Mouse (Mus musculus) forebrain, embryonic 11.5 days (tissue): ENCODE measurements around the gene Dmrta2. TPM values are rescaled to one million over a fixed set of nuclear protein-coding genes. Genes with fewer than 3 reads are reported as not detected.
A peak's percentile ranks its signal among the peaks of the same experiment; 100 is the strongest.

Experiments used
- ATAC-seq: fragments of 200-750 bp; cut with Nextera tagmentation; replicated peaks from 2 replicates; pipeline ENCODE4 v1.8.0; 2017; ENCODE audit warnings: moderate TSS enrichment; ENCODE audit not compliant: low FRiP score
- DNase-seq: peaks from one replicate; pipeline ENCODE4 v3.0.0-alpha.2; 2017; ENCODE audit warnings: low spot score
- H3K27ac ChIP-seq: fragments of 300-500 bp; sonication (generic); 2 replicates; pipeline ENCODE4 v1.5.1; 2014; ENCODE audit warnings: low read depth, low read length
- H3K27me3 ChIP-seq: fragments of 300-500 bp; sonication (generic); 2 replicates; pipeline ENCODE4 v1.6.1; 2014; ENCODE audit warnings: mild to moderate bottlenecking, low read length, mixed read lengths; ENCODE audit not compliant: control insufficient read depth, insufficient read depth
- H3K36me3 ChIP-seq: fragments of 300-500 bp; sonication (generic); 2 replicates; pipeline ENCODE4 v1.6.1; 2014; ENCODE audit warnings: mild to moderate bottlenecking, low read length, moderate library complexity, mixed read lengths; ENCODE audit not compliant: control insufficient read depth, insufficient read depth
- H3K4me1 ChIP-seq: fragments of 300-500 bp; sonication (generic); replicated peaks from 2 replicates; pipeline ENCODE4 v1.6.1; 2014; ENCODE audit warnings: low read length, mixed read lengths; ENCODE audit not compliant: control insufficient read depth, insufficient read depth
- H3K4me2 ChIP-seq: fragments of 300-500 bp; sonication (generic); 2 replicates; pipeline ENCODE4 v1.6.1; 2014; ENCODE audit warnings: low read depth, mild to moderate bottlenecking, low read length, moderate library complexity, mixed read lengths; ENCODE audit not compliant: severe bottlenecking
- H3K4me3 ChIP-seq: fragments of 300-500 bp; sonication (generic); 2 replicates; pipeline ENCODE4 v1.5.1; 2014; ENCODE audit warnings: low read depth, low read length
- H3K9ac ChIP-seq: fragments of 300-500 bp; sonication (generic); 2 replicates; pipeline ENCODE4 v1.6.1; 2014; ENCODE audit warnings: low read length
- H3K9me3 ChIP-seq: fragments of 300-500 bp; sonication (generic); 2 replicates; pipeline ENCODE4 v1.6.1; 2016; ENCODE audit warnings: low read length, mixed read lengths; ENCODE audit not compliant: control insufficient read depth
- WGBS: fragments of 180-500 bp; shearing (Covaris S2); extraction: QIAGEN DNeasy Blood & Tissue Kit; methylation state at CpG from one replicate; pipeline ENCODE4 v1.1.7; 2014; 5-methylcytosine and 5-hydroxymethylcytosine counted together
- polyA plus RNA-seq: library from polyadenylated mRNA; unstranded; fragments of >200 nt; fragmentation: Nextera tagmentation; extraction: Ambion mirVana; gene quantifications from 2 replicates; pipeline ENCODE4 v1.2.1, GENCODE M21; 2014

Dmrta2 gene
- polyA plus RNA-seq, 1 experiment from 2014 or later, result 12.5 TPM

DNA sequence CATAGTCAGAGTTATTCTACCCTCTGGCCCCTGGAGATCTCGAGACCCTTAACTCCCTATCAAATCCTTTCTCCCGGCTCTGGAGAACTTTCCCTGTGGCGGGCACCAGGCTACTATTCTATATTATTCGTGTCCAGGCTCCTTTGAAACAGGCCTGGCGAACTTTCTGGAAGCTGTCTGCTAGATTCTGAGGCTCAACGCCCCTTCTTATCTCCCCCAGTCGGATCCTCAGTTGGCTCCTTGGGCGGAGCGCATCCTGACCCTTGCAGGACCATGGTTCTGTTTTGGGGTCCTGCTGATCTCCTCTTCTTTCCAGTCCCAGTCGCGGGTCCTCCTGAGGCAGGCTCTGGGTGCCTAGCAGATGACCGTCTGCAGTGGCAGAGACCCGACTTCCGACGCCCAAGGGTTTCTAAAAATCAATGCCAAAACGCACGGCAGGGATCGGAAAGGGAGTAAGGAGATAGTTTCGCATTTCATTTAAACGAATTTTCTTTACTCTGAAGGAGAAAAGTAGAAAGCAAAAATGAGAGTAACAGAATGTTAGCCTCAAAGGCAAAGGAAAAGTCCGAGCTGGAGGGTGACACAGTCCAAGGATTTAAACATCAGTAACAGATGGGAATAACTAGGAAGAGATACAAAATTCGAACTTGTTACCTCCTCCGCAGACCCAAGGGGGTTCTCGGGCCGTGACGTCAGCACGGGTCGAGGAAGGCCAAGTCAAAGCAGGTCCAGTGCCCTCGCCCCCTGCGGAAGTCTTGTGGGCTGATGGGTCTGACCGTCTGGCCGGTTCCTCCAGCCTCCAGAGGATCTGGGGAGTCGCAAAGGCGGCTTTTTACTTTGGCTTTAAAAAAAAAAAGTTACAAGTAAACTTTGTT is 1.3 kb upstream of the Dmrta2 start:
- Histone ChIP-seq H3K27me3 (peaks cover 62% of the 10 kb centered on the region), H3K4me2 (peak overlapping the region; percentile 71), H3K9me3 (no peaks in the 10 kb centered on the region), H3K4me1 (peaks cover 14% of the 10 kb centered on the region; the same call in 1 of the 2 replicates), H3K4me3 (peak overlapping the region; percentile 81), H3K36me3 (no peaks in the 10 kb centered on the region), H3K9ac (peak overlapping the region; percentile 97), H3K27ac (peak overlapping the region; percentile 93)
- ATAC-seq (no peak), DNase-seq (peak; percentile 66)
- WGBS, result 1% methylated on average over 34 of the region's 34 CpGs

DNA sequence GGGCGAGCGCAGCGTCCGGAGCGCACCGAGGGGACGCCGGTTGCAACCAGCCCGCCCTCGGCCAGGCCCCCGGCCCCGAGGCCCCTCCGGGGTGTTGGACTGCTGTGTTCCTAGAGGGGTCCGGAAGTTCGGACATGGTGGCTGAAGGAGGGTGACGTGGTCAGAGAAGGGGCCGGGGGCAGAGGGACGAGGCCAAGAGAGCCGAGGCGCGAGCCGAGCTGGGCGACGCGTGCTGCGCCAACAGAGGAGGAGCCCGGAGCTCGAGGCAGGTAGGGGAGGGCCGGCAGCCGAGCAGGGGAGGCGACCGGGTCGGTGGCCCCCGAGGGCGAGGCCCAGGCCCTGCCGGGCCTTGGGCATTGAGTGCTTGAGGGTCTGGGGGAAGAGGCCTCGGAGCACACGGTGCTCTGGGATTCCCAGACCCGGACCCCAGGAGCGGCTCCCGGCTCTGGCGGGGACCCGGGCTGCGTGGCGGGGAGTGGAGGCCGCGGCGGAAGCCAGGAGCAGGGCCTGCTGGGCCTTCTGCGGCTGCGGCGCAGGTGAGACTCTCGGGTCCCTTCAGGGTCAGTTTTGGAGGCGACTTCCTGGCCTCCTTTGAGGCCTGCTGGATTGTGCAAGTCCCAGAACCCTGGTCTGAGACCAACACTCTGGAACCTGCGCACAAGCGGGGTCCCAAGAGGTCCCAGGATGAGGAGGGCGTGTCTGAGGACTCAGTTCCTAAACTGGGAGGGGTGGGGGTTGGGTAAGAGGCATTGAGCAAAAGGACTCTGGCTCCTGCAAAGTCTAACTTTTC is 410 bp downstream of the Dmrta2 start:
- WGBS, result under 1% methylated on average over 48 of the region's 56 CpGs
- peaks cover 19% of the 10 kb centered on the region; the same call in 1 of the 2 replicates for H3K4me1 ChIP-seq

DNA sequence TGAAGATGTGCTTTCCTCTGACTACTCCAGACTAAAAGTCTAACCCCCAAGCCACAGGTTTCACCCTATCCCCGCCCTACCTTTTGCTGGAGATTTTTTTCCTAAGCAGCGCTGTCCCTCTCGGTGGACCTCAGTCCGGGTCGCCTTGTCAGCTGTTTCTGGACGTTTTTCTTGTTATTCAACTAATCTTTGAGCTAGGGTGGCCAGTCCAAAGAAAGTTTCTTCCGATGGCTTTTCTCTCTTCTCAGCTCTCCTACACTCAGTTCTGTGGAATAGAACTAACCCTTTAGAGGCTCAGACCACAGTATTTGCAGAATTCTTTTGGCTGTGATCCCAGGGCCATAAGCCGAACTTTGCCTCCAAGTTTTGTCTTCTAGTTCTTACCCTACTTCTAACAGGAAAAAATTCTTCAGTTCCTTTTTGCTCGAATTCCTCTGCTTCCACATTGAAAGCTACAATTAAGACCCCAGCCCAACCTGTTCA is 1.0 kb downstream of the Dmrta2 start:
- Histone ChIP-seq H3K4me3 (peak overlapping the region; percentile 81), H3K36me3 (no peaks in the 10 kb centered on the region), H3K4me2 (peak overlapping the region; percentile 71), H3K27me3 (peaks cover 72% of the 10 kb centered on the region), H3K27ac (peak overlapping the region; percentile 95), H3K9ac (peak overlapping the region; percentile 97), H3K9me3 (no peaks in the 10 kb centered on the region), H3K4me1 (peaks cover 16% of the 10 kb centered on the region; the same call in 1 of the 2 replicates)
- WGBS, result 0% methylated on average over 9 of the region's 9 CpGs
- DNase-seq, result no peak
- ATAC-seq, result no peak

More for the DNA sequence above, 410 bp downstream of the Dmrta2 start:
- Histone ChIP-seq H3K36me3 (no peaks in the 10 kb centered on the region), H3K9me3 (no peaks in the 10 kb centered on the region), H3K4me2 (peak overlapping the region; percentile 71), H3K4me3 (peak overlapping the region; percentile 81), H3K9ac (peak overlapping the region; percentile 97), H3K27me3 (peaks cover 75% of the 10 kb centered on the region), H3K27ac (peak overlapping the region; percentile 95)
- no peak; the same call in 1 of the 2 replicates for ATAC-seq
- peak; percentile 78 for DNase-seq

DNA sequence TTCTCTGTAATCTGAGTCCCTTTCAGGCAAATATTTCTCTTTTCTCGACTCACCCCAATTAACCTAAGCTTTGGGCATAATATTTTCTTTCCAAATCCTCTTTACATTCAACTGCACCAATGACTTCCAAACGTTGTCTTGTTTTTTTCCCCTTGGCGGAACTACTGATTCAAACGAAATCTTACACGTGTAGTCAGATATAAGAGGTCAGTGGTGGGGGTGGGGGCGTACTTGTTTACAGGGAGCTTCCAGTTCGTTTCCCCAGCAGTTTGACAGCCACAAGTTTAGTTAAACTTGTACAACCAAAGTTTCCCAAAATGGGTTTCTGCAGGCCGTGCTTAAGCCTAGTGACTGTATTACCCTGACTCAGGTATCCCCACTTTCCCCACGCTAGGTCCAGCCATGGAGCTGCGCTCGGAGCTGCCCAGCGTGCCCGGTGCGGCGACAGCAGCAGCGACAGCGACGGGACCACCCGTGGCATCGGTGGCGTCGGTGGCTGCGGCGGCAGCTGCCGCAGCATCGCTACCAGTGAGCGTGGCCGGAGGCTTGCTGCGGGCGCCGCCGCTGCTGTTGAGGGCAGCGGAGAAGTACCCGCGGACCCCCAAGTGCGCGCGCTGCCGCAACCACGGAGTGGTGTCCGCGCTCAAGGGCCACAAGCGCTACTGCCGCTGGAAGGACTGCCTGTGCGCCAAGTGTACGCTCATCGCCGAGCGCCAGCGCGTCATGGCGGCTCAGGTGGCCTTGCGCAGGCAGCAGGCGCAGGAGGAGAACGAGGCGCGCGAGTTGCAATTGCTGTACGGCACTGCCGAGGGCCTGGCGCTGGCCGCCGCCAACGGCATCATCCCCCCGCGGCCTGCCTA is 1.8 kb downstream of the Dmrta2 start:
- H3K9me3 ChIP-seq, result no peaks in the 10 kb centered on the region
- DNase-seq (peak; percentile 80), ATAC-seq (no peak)
- peak overlapping the region; percentile 93 for H3K27ac ChIP-seq
- H3K4me3 ChIP-seq, result peak overlapping the region; percentile 81
- H3K4me2 ChIP-seq, result peak overlapping the region; percentile 71
- under 1% methylated on average over 66 of the region's 66 CpGs for WGBS
- H3K9ac ChIP-seq, result peak overlapping the region; percentile 97
- peaks cover 15% of the 10 kb centered on the region; the same call in 1 of the 2 replicates for H3K4me1 ChIP-seq
- H3K36me3 ChIP-seq, result no peaks in the 10 kb centered on the region
- H3K27me3 ChIP-seq, result peaks cover 68% of the 10 kb centered on the region

DNA sequence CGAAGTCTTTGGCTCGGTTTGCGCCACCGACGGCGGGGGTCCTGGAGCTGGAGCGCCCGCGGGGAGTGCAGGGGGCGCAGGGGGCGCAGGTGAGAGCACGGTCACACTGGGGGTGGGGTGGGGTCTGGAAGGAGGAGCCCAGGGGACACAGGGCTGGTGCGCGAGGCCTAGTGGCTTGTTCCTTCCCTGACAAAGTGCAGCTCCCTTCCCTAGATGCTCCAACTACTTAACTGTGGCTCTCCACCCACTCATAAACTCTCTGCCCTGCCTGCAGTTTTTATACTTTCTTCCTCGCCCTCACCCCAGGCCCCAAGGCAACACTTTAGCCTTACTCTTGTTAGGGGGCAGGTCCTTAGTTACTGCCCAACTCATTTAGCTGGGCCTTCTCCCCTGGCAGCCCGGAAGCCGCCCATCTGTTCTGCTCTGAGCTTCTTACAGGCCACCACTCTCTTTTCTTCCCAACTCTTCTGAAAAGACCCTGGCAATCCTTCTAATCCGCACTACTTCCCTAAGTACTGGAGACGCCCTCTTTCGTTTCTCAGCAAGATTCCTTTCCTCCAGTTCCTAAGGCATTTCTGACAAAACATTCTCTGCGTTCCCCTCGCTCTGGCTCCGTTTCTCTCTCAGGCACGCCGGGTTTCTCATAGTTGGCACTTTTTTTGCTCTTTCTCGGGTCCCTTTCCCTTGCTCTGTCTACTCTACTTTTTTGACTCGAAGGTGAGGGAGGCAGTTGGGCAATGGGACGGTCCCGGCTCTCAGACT is 2.6 kb downstream of the Dmrta2 start:
- DNase-seq (peak; percentile 55), ATAC-seq (no peak)
- Histone ChIP-seq H3K4me3 (peak overlapping the region; percentile 81), H3K9me3 (no peaks in the 10 kb centered on the region), H3K4me2 (peak overlapping the region; percentile 71), H3K36me3 (no peaks in the 10 kb centered on the region), H3K27ac (peak overlapping the region; percentile 93), H3K9ac (peak overlapping the region; percentile 97), H3K27me3 (peaks cover 72% of the 10 kb centered on the region), H3K4me1 (peaks cover 18% of the 10 kb centered on the region)
- 2% methylated on average over 29 of the region's 29 CpGs for WGBS

DNA sequence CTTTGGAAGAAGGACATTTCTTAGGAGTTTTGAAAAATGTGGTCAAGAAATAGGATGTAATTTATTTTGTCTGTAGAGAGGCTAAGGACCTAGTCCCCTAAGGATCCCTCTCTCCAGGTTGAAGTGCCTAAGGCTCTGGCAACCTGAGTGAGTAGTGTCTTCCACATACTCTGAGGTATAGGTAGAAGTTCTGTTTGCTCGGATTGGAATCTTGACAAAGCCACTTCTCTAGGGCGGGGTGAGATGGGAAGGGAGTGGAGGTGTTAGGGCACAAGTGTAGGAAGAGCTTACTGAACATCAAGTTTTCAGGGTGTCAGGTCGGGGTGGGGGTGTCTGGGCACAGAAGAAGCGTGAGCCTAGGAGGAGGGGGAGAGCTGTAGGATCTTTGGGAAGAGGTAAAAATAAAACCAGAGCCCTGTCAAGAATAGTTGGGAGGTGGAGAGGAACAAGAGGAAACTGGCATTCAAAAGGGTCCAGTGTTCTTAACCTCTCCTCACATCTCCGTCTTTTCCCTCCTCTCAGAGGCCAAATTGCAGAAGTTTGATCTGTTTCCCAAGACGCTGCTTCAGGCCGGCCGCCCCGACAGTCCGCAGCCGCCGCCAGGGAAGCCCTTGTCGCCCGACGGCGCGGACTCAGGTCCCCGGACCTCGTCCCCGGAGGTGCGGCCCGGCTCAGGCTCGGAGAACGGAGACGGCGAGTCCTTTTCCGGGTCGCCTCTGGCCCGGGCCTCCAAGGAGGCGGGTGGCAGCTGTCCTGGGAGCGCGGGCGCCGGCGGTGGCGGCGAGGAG is 3.4 kb downstream of the Dmrta2 start:
- H3K9ac ChIP-seq, result peak overlapping the region; percentile 97

More for the DNA sequence above, 3.4 kb downstream of the Dmrta2 start:
- Histone ChIP-seq H3K27ac (peak overlapping the region; percentile 93), H3K4me3 (peak overlapping the region; percentile 81), H3K9me3 (no peaks in the 10 kb centered on the region), H3K27me3 (peaks cover 73% of the 10 kb centered on the region), H3K4me2 (peak overlapping the region; percentile 71), H3K36me3 (no peaks in the 10 kb centered on the region), H3K4me1 (peaks cover 20% of the 10 kb centered on the region)
- peak; percentile 80 for DNase-seq
- ATAC-seq, result no peak
- under 1% methylated on average over 36 of the region's 37 CpGs for WGBS
